Mouse (Mus musculus) forebrain, embryonic 16.5 days (tissue): ENCODE results near the gene Pde1a. TPM values are rescaled to one million over a fixed set of nuclear protein-coding genes. Genes with fewer than 3 reads are reported as not detected.

ENCODE experiments used
- ATAC-seq: fragments of 200-750 bp; cut with Nextera tagmentation; 2 replicates; pipeline ENCODE4 v1.8.0; 2017; ENCODE audit warnings: mild to moderate bottlenecking, moderate library complexity
- H3K27ac ChIP-seq: fragments of 300-500 bp; sonication (generic); 2 replicates; pipeline ENCODE4 v1.5.1; 2014; ENCODE audit warnings: low read length, control low read depth
- H3K27me3 ChIP-seq: fragments of 300-500 bp; sonication (generic); replicated peaks from 2 replicates; pipeline ENCODE4 v1.6.1; 2014; ENCODE audit warnings: low read length; ENCODE audit not compliant: control insufficient read depth, insufficient read depth
- H3K36me3 ChIP-seq: fragments of 300-500 bp; sonication (generic); 2 replicates; pipeline ENCODE4 v1.6.1; 2014; ENCODE audit not compliant: control insufficient read depth, insufficient read depth
- H3K4me1 ChIP-seq: fragments of 300-500 bp; sonication (generic); replicated peaks from 2 replicates; pipeline ENCODE4 v1.6.1; 2014; ENCODE audit warnings: low read length; ENCODE audit not compliant: control insufficient read depth, insufficient read depth
- H3K4me2 ChIP-seq: fragments of 300-500 bp; sonication (generic); 2 replicates; pipeline ENCODE4 v1.6.1; 2014; ENCODE audit warnings: mild to moderate bottlenecking, low read length, control low read depth
- H3K4me3 ChIP-seq: fragments of 300-500 bp; sonication (generic); replicated peaks from 2 replicates; pipeline ENCODE4 v1.5.1; 2014; ENCODE audit warnings: mild to moderate bottlenecking, low read length, control low read depth
- H3K9ac ChIP-seq: fragments of 300-500 bp; sonication (generic); replicated peaks from 2 replicates; pipeline ENCODE4 v1.6.1; 2014; ENCODE audit warnings: low read depth, low read length, control low read depth
- H3K9me3 ChIP-seq: fragments of 300-500 bp; sonication (generic); 2 replicates; pipeline ENCODE4 v1.6.1; 2016; ENCODE audit warnings: low read length; ENCODE audit not compliant: control insufficient read depth
- WGBS: fragments of 180-500 bp; shearing (Covaris S2); extraction: QIAGEN DNeasy Blood & Tissue Kit; methylation state at CpG from one replicate; pipeline ENCODE4 v1.1.7; 2014; 5-methylcytosine and 5-hydroxymethylcytosine counted together
- polyA plus RNA-seq: library from polyadenylated mRNA; unstranded; fragments of >200 nt; fragmentation: Nextera tagmentation; extraction: Ambion mirVana; gene quantifications from 2 replicates; pipeline ENCODE4 v1.2.1, GENCODE M21; 2015

Pde1a gene
- polyA plus RNA-seq, 1 experiment from 2014 or later = 20.3 TPM

- Histone ChIP-seq H3K9ac (no peak overlapping the region), H3K27me3 (no peaks in the 10 kb centered on the region), H3K36me3 (no peaks in the 10 kb centered on the region), H3K4me1 (peaks cover 4% of the 10 kb centered on the region), H3K4me2 (no peak overlapping the region), H3K9me3 (no peaks in the 10 kb centered on the region), H3K27ac (no peak overlapping the region), H3K4me3 (no peak overlapping the region)
- WGBS = 75% methylated on average over 3 of the region's 3 CpGs
- no peak for ATAC-seq
Measured at GRCm38 (mm10) chr2:80069745-80070144, 59.5 kb downstream of the Pde1a start.

DNA sequence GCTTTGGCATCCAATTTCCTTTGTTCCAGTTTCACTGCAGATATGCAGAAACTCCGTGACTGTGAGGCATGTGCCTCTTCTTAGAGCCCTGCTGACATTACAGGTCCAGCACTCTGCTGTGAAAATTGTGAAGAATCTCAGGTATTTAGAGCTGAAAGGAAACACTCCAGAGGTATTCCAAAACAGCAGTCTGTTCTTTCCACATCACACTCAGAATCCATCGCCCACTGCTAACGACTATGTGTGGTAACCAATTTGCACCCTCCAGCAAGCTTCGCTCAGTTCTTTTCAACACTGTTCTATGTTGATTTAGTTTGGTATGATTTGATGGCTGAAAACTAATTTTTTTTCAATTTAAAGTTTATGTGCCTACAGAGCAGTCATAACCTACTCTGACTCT, 62.8 kb downstream of the Pde1a start:
- H3K4me2 ChIP-seq = no peak overlapping the region
- WGBS = 73% methylated on average over 4 of the region's 4 CpGs
- H3K9ac ChIP-seq = no peak overlapping the region
- no peak overlapping the region for H3K27ac ChIP-seq
- H3K4me1 ChIP-seq = no peaks in the 10 kb centered on the region
- H3K36me3 ChIP-seq = no peaks in the 10 kb centered on the region
- H3K4me3 ChIP-seq = no peak overlapping the region
- no peak for ATAC-seq
- no peaks in the 10 kb centered on the region for H3K27me3 ChIP-seq
- H3K9me3 ChIP-seq = no peaks in the 10 kb centered on the region

GRCm38 (mm10) chr2:80056062-80056461, 73.2 kb downstream of the Pde1a start:
- Histone ChIP-seq H3K9ac (no peak overlapping the region), H3K36me3 (no peaks in the 10 kb centered on the region), H3K4me1 (no peaks in the 10 kb centered on the region), H3K27ac (no peak overlapping the region), H3K9me3 (no peaks in the 10 kb centered on the region), H3K4me3 (no peak overlapping the region), H3K4me2 (no peak overlapping the region), H3K27me3 (no peaks in the 10 kb centered on the region)
- ATAC-seq = no peak

GRCm38 (mm10) chr2:80054042-80054441, 75.2 kb downstream of the Pde1a start:
- H3K36me3 ChIP-seq = no peaks in the 10 kb centered on the region
- ATAC-seq = no peak
- H3K9me3 ChIP-seq = no peaks in the 10 kb centered on the region
- no peak overlapping the region for H3K4me2 ChIP-seq
- no peak overlapping the region for H3K4me3 ChIP-seq
- H3K4me1 ChIP-seq = no peaks in the 10 kb centered on the region
- H3K9ac ChIP-seq = no peak overlapping the region
- H3K27me3 ChIP-seq = no peaks in the 10 kb centered on the region
- no peak overlapping the region for H3K27ac ChIP-seq
- WGBS = 75% methylated on average over 3 of the region's 3 CpGs

- ATAC-seq = no peak
- Histone ChIP-seq H3K9ac (no peak overlapping the region), H3K9me3 (no peaks in the 10 kb centered on the region), H3K27me3 (no peaks in the 10 kb centered on the region), H3K27ac (no peak overlapping the region), H3K4me2 (no peak overlapping the region), H3K36me3 (no peaks in the 10 kb centered on the region), H3K4me1 (no peaks in the 10 kb centered on the region), H3K4me3 (no peak overlapping the region)
- 86% methylated on average over 4 of the region's 4 CpGs for WGBS
Measured at GRCm38 (mm10) chr2:80046751-80047513, 82.3 kb downstream of the Pde1a start.

DNA sequence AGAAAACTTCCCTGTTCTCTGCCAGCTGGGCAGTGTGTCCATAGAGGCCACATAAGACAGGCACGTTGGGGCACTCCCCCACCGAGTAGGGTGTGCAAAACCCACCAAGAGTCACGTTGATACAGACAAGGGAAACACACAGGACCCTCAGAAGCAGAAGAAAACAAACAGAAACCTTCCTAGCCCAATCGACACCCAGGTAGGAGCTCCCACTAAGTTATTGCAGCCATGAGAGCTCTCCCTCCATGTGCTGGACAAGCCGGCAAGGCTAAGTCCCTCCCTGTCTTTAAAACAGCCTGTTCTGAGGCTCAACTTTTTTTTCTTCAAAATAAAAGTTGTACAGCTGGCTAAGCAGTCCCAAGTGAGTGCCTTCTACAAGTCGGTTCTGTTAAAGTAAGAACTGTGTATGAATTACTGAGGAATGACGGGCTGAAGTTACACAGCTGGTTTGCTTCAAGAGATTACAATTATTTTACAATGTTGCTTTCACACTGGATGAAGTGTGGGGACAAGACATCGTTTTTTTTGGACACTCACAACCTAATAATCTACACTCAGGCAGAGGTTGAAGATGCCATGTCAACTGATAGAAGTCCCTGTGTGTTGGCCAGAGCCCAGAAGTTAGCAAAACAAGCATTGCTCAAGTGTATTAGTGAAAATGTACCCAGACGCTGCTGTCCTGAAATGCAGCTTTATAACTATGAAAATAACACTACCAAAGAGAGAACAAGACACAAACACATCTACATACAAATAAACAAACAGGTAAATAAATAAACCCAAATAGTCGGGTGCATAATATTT, 90.4 kb downstream of the Pde1a start:
- Histone ChIP-seq H3K9me3 (no peaks in the 10 kb centered on the region), H3K4me2 (no peak overlapping the region), H3K27me3 (no peaks in the 10 kb centered on the region), H3K9ac (no peak overlapping the region), H3K4me1 (no peaks in the 10 kb centered on the region), H3K27ac (no peak overlapping the region), H3K36me3 (no peaks in the 10 kb centered on the region), H3K4me3 (no peak overlapping the region)
- no peak for ATAC-seq
- WGBS = 65% methylated on average over 10 of the region's 10 CpGs

DNA sequence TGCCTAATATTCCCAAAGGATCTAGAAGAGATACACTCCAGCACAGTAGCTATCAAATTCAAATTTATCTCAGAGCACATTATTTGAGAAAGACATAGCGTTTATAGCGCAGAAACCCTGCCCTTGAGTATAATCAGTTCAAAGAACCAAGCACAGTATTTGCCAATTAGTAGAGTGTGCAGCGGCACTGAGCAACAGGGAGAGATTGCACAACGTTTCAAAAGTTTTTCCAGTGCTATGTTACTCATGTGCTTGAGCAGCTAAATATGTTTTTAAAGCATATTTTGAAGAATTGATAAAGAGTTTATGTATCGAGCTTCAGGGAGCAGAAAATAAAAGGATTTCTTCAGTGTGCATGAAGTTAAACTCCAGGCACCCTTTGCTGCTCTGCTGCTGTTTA, 91.3 kb downstream of the Pde1a start:
- H3K4me2 ChIP-seq = no peak overlapping the region
- H3K36me3 ChIP-seq = no peaks in the 10 kb centered on the region
- no peaks in the 10 kb centered on the region for H3K4me1 ChIP-seq
- H3K27me3 ChIP-seq = no peaks in the 10 kb centered on the region
- no peaks in the 10 kb centered on the region for H3K9me3 ChIP-seq
- WGBS = 65% methylated on average over 5 of the region's 5 CpGs
- no peak for ATAC-seq
- no peak overlapping the region for H3K4me3 ChIP-seq
- H3K9ac ChIP-seq = no peak overlapping the region
- H3K27ac ChIP-seq = no peak overlapping the region

- no peak for ATAC-seq
- no peak overlapping the region for H3K27ac ChIP-seq
- 68% methylated on average over 2 of the region's 2 CpGs for WGBS
- H3K9ac ChIP-seq = no peak overlapping the region
- H3K4me1 ChIP-seq = no peaks in the 10 kb centered on the region
- H3K27me3 ChIP-seq = no peaks in the 10 kb centered on the region
- no peak overlapping the region for H3K4me3 ChIP-seq
- H3K4me2 ChIP-seq = no peak overlapping the region
- H3K36me3 ChIP-seq = no peaks in the 10 kb centered on the region
- no peaks in the 10 kb centered on the region for H3K9me3 ChIP-seq
Measured at GRCm38 (mm10) chr2:80029051-80029450, 100.2 kb downstream of the Pde1a start.

DNA sequence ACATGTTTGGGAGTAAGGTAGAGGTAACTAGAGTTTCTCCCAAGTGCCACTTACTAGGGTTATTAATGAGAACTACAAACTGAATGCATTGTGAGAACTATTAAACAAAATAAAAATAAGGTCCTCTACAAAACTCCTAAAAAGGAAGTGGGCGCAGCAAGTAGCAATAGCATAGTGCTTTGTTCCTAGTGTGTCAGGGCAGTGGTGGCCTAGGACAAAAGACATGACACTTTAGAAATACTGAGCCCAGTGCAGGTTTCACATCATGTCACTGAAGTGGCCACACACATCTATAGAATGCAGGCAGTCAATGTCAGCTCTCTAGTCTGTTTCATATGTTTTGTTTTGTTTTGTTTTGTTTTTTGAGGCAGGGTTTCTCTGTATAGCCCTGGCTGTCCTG, 103.2 kb downstream of the Pde1a start:
- Histone ChIP-seq H3K4me3 (no peak overlapping the region), H3K9ac (no peak overlapping the region), H3K9me3 (no peaks in the 10 kb centered on the region), H3K4me1 (no peaks in the 10 kb centered on the region), H3K36me3 (no peaks in the 10 kb centered on the region), H3K27me3 (no peaks in the 10 kb centered on the region), H3K4me2 (no peak overlapping the region), H3K27ac (no peak overlapping the region)
- 84% methylated on average over 1 of the region's 1 CpGs for WGBS
- ATAC-seq = no peak
